Mouse (Mus musculus) lung, adult 18-20 months (tissue): ENCODE data around the gene Cyp4f40.
"Not testable (repeated sequence)": the region's sequence is repeated elsewhere in the genome, so short reads cannot be mapped to it uniquely, and the experiment has no call there.

Source experiments
- DNase-seq, 2 experiments: peaks; one replicate each; pipeline ENCODE4 v3.0.0; 2022; ENCODE audit warnings: mixed read lengths in 2 of 2

Gene Cyp4f40

DNA sequence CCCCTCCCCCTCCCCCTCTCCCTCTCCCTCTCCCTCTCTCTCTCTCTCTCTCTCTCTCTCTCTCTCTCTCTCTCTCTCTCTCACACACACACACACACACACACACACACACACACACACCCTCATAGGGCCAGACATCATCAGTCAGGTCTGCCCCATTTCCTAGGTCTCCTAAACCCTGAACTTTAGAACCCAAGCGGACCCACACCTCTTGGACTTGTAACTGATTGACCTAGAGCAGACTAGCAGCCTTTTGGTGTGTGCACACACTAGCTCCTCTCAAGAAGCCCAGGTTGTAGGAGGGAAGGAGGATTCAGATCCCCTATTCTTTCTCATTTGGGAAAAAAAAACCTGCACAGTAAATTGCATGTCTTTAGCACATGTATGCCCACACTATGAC, 63.5 kb downstream of the Cyp4f40 start:
- not testable (repeated sequence) for DNase-seq

DNA sequence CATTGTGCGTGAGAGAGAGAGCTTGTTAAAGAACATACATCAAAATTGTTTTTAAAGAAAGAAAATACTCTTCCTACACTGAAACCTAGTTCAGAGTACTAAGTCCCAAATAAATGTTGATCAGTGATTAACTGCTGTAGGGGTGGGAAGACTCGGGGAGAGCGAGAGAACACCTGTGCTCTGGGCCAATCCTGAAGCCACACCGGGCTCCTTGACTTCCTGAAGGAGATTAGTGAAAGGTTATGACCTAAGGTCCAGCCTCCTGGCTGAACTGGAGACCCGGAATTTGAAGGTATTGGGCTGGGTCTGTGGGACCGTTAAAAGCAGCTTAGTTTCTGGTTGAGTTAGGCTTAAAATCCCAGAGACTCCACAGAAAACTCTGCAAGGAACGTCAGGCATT, 64.1 kb downstream of the Cyp4f40 start:
- no peak for DNase-seq

DNA sequence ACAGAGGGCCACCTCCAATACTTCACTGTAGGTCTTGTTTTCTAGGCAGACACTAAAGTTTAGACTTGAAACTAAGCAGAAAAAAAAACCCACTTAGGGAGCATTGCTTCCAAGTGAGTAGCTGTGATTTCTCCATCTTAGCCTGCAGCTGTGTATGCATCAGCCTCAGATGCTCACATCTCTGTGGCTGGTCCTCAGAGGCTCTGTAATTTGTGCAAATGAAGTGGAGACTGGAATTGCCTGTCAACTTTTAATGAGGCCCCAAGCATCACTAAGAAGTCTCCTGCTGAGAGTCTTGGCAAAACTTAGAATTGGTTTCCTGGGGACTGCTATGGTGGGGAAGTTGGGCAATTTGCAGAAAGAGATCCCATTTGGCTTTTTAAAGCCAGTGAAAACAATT, 67.7 kb downstream of the Cyp4f40 start:
- not testable (repeated sequence) for DNase-seq
